Mouse (Mus musculus) c-Kit-negative CD71-positive TER-119-positive erythroid progenitor cells, embryonic 14.5 days (primary cell): ENCODE data around the gene Cbx7.
"Not testable (repeated sequence)": the region's sequence is repeated elsewhere in the genome, so short reads cannot be mapped to it uniquely, and the experiment has no call there.

ENCODE experiments used
- DNase-seq: peaks from one replicate; pipeline ENCODE4 v3.0.0-alpha.2; 2013; ENCODE audit warnings: low read depth, low spot score

Gene Cbx7

DNA sequence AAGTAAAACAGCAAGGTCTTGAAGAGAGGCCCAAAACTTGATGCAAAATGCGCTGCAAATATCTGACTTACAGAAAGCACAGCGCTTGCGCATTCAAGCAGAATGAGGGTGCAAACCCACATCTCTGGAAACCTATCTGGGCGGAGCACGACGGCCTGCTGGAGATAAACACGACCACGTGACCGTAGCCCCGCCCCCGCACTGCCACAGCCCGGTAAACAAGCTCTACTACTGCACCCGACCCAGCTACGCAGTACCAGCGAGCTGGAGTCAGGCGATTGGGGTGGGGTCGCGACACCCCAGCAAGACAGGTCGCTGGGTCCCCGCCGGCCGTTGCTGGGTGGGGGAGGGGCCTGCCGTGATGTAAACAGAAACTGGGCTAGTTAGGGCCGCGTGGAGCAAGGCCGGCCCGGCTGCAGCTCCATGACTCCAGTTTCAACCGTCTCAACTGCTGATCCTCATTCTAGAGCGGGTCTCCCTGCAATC is 43.2 kb downstream of the Cbx7 start:
- DNase-seq, result peak; percentile 93

DNA sequence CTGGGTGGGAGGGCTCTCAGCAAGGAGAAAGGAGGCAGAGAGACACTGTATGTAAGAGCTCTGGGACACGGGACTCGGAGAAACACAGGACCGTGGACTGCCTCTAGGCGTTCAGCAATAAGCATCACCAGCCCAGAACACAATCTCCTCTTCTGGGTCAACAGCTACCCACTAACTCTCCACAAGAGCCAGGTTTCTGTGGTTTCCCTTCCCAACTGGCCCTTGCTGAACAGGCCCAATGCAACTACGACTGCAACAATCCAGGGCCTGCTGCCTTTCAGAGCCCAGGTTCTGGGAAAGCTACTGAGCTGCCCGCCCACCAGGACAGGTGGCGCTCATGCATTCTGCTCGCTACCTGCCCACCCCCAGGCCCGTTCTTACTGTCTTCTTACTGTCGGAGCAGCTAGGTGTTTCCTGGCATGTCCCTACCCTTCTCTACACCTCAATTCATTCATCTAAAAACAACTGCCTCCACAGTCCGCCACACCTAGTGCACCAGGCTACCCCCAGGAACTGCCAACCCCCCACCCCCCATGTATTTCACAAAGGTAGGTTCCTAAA is 44.0 kb downstream of the Cbx7 start:
- DNase-seq, result no peak

DNA sequence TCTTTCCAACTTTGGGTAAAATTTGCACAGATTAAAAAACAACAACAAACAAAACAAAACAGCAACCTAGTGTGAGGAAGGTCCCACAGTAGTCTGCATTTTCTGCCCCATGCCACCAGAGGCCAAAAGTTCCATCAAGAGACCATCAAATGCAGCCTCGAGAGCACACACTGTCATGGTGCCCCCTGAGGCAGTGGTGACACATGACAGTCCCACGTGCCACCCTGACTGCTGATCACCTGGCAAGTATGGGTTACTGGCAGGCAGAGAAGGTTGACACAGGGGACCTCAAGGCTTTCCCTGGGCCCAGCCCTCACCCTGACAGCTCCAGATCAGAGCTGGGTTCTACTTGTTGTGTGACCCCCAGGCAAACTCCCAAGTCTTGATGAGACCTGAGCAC is 51.1 kb downstream of the Cbx7 start:
- DNase-seq, result no peak

DNA sequence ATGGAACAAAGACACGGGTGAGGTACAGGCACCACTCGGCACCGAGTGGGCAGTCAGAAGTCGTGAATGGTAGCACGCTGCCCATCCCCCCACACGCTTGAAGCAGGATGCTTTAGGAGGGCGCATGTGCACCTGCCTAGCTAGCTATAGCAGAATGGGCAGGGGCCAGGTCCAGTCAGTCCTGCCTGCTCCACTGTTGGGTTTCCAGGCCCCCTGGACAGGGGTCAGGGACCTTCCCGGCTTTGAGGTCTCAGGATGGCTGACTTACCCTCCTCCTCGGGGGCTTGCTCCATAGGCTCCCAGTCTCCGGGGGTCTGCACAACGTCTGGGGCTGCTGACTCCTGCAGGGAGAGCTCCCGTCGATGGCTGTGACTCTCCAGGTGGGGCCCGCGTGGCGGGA is 52.4 kb downstream of the Cbx7 start:
- no peak for DNase-seq

DNA sequence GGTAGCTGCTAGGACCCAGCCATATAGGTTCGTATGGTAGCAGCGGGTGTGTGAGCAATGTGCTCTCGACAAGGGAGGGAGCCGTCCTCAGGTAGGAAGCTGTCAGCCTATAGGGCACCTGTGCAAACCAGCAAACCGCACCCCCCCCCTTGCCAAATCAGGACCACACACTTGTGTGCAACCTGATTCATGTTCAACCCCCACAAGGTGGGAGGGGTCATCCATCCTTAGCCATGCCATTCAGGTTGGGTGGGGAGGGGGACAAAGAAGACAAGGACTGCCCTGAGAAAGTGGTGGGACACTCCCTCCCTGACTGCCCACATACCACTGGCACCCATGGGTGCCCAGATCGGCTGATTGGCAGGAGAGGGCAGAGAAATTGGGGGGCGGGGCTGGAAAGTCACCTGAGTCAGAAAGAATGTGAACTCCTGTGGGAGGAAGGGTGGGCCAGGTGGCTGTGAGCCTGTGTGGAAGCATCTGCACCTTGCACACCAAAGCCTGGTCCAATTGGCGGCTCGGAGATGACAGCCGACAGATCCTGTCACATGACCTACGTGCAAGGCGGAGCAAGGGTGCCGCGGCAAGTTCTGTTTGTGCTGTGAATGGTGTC is 53.7 kb downstream of the Cbx7 start:
- DNase-seq, result no peak

DNA sequence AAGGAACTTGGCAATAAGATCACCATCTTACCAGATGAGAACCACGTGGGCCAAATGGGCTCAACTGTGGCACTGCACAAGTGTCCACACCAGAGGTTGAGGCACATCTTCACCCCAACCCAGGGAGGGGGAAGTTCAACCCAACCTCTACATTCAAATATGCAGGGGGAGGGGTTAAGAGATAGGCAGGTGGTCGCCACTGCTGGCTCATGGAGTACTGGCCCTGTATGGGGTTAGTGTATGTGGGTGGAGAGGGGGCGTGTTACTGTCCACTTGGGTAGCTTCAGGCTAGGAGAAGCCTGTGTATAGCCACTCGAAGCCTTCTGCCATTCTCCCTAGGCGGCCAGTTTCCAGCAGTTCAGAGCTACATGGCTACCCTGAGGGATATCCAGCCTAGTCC is 54.8 kb downstream of the Cbx7 start:
- DNase-seq, result no peak

DNA sequence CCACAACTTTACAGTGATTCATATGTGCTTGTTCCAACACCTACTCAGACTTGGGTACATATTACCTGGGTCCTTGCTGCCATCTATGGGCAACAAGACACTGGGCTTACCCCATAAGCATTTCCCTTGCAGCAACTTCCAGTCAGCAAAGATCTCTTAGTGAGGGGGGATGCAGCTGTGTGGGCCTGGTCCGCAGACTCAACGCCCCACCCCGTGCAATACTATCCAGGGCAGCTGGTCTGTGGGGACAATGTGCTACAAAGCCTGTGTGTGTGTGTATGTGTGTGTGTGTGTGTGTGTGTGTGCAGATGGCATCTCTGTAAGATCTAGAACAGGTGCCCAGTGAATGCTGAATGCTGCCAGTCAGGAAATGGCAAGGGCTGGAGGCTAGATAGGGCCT is 56.6 kb downstream of the Cbx7 start:
- no peak for DNase-seq

DNA sequence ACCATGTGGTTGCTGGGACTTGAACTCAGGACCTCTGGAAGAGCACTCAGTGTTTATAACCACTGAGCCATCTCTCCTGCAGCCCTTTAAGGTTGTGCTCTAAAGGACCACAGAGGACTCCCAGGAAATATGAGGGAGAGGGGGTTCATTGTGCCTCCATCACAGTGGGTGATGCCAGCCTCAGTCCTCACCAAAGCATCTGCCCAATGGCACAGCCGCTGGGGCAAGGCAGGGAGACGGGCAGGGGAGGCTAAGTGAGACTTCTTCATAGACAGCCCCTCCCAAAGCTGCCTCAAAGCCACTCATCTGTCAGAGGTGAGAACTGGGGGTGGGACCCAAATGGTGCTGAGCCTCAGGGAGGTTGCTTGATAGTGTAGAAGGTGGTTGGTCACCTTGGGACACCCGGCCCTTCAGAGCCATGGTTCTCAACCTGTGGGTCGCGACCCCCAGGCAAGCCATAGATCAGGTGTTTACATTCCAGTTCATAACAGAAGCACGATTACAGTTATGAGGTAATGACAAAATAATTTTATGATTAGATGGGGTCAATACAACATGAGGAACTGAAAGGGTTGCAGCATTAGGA is 57.1 kb downstream of the Cbx7 start:
- DNase-seq, result no peak

DNA sequence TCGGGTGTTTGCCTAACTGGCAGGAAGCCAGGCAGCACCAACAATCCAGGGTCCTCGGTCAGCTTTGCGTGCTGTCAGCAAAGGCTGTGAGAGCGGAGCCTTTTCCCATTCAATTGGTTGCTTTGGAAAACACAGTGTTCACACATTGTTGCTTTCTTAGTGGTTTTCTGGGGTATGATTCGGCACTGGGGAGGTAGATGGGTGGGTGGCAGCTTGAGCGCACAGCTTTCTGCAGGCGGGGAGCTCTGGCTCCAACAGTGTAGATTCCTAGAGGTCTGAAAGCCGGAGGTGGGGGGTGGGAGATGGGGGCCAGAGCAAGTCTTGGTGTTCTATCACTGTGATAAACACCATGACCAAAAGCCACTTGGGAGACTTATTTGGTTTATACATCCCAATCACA is 59.6 kb downstream of the Cbx7 start:
- no peak for DNase-seq

DNA sequence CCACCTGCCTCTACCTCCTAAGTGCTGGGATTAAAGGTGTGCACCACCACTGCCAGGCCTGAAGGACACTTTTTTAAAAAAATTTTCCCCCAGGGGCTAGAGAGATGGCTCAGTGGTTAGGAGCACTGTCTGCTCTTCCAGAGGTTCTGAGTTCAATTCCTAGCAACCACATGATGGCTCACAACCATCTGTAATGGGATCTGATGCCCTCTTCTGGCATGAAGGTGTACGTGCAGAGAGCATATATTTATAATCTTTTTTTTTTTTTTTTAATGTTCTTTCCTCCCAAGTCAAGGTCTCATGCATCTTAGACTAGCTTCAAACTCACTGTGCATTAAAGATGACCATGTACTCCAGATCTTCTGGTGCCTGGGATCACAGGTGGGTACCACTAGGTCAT is 60.1 kb downstream of the Cbx7 start:
- DNase-seq, result not testable (repeated sequence)

DNA sequence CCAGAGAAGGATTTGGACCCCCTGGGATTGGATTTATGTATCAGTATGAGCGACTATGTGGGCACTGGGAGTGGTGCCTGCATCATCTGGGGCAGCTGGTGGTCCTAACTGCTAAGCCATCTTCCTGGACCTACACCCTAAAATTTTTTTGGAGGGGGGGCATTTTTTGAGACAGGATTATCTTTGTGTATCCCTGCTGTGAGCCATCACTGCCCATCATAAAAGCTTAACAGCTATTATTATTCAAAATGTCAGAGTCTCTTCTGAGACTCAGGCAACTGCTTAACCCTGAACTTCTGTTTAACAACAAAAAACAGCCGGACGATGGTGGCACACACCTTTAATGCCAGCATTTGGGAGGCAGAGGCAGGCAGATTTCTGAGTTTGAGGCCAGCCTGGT is 61.9 kb downstream of the Cbx7 start:
- DNase-seq, result not testable (repeated sequence)

DNA sequence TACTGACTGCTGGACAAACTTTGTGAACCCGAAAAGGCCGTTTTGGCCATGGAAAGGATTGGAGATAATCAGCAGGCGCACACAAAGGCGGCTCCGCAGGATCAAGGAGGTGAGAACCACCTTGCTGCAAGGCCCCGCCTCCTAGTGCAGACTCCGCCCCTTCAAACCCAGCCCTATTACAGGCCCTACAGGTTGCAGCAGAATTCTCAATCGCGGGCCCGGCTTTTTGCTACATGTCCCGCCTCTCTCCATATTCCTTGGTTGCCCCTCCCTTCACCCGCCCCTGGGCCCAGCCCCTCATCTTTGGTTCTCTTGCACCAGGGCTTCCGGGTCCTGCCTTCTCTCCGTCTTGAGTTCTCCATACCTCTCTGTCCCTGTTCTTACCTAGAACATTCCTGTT is 64.1 kb downstream of the Cbx7 start:
- DNase-seq, result no peak

DNA sequence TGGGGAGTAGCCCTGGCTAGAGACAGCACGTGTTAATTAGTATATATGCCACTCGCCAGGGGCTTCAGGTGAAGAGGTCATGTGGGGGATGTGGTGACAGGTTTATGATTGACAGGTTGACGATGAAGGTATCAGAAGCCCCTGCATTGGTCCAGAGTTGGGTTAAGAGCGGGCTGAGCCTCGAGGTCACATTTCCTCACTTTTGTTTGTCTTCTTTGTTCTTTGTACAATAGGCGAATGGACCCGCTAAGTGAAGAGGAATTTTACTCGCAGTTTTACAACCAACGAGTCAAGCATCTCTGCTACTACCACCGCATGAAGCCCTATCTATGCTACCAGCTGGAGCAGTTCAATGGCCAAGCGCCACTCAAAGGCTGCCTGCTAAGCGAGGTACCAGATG is 65.7 kb downstream of the Cbx7 start:
- no peak for DNase-seq

DNA sequence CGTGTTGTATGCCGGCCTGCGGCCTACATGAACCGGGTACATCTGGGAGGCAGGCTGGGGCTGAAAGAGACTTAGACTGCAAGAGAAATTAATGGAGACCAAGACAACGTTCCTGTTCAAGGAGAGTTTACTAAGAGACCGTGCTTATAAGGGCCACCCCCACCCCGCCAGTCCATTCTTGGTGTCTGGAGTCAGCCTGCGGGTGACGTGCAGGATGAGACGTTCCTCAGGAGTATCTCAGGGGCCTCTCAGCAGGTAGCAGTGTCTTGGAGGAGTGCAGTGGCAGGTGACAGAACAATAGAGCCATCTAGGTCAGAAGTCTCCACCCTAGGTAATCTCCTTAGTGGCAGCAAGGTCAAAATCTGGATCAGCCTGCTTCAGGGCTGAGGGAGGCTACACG is 66.2 kb downstream of the Cbx7 start:
- not testable (repeated sequence) for DNase-seq

DNA sequence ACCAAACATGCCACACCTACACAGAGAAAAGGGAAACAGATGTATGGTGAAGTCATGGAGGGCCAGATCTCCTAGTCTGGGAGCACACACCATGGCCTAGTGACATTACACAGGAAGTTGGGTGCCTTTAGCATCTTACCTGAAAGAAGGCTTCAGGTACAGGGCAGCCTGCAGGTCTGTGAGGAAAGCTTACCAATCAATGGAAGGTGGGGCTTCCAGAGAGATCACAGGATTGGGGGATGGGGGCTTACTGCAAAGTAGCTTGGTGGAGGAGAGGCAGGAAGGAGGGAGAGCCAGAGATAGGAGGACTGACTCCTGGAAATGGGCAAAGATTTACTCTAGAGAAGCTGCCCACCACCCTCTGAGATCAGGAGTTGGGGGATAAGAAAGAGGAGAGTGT is 67.0 kb downstream of the Cbx7 start:
- DNase-seq, result no peak

DNA sequence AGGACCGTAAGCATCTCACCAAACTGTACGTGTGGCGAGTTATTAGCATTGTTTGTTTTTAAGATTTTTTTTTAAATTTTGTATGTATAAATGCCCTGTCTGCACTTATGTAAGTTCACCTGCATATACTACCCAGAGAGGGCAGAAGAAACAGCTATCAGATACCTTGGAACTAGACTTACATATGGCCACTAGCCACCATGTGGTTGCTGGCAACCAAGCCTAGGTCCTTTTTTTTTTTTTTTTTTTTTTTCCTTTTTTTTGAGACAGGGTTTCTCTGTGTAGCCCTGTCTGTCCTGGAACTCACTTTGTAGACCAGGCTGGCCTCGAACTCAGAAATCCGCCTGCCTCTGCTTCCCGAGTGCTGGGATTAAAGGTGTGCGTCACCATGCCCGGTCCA is 67.8 kb downstream of the Cbx7 start:
- not testable (repeated sequence) for DNase-seq

DNA sequence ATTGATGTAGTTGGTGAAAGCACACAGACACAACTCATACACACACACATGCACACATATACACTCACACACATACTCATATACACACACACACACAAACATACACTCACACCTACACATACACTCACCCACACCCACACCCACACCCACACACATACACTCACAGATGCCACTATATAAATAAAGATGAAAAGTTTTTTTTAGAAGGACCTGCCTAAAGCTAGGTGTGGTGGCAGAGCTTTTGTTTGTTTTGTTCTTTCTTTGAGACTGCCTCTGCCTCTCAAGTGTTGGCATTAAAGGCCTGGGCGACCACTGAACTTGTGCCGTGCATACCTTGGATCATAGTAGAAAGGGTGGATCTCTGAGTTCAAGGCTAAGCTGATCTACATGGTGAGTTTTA is 69.5 kb downstream of the Cbx7 start:
- no peak for DNase-seq

DNA sequence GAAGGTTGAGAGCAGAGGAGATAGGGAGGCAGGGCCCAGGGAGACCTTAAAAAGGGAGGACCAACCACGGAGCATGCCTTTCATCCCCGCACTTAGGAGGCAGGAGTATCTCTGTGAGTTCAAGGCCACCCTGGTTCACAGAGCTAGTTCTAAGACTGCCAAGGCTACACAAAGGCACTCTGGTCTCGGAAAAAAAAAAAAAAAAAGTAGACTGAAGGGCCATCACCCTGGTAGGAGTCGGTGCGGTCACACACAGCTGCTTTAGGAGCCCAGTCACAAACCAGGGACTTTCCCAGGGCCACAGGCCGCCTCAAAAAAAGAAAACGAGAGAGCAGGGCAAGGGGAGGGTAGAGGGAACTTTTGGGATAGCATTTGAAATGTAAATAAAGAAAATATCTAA is 70.2 kb downstream of the Cbx7 start:
- no peak for DNase-seq

DNA sequence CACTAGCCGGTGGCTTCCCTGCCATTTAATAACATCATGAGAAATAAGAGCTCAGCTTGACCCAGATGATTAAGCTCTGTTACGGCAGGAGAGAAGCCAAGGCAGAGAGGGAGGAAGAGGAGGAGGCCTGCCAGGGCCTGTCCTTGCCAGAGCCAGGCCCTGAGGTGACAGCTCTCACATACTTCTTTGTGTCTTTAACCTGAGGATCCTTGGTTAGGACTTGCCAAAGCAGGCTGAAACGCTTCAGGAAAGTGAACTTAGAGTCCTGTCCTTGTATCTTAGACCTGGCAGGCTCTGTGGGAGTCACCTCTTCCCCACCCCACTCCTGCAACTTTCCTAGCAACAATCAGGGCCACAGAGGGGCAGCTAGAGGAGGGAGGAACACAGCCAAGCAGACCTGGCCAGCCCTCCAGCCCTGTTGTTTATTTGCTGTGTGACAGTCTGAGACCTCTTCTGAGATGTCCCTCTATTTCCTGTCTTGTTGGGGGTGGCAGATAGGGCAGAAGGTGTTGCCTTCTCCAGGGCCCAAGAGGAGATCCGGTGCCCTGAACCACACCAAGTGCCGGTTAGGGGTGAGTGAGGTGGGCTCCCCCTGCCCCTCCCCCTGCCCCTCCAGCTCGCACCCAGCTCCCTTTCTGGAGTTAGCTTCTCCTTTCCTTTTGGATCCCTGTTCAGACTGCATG is 71.0 kb downstream of the Cbx7 start:
- no peak for DNase-seq

DNA sequence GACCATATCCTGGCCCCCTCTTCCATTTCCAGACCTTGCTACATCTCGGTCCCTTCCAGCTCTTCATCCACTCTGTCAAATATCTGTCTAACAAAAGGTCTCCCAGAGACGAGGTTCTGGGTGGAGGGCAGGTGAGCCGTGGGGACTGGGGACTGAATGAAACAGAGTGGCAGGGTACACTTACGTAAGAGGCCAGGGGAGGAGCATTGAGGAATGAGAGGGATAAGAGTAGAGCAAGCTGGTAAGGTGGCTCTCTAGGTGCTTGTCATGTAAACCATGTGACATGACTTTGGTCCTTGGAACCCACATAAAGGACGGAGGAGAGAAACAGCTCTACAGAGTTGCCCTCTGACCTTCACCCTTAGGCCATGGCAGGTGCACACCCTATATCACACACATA is 71.9 kb downstream of the Cbx7 start:
- DNase-seq, result no peak

DNA sequence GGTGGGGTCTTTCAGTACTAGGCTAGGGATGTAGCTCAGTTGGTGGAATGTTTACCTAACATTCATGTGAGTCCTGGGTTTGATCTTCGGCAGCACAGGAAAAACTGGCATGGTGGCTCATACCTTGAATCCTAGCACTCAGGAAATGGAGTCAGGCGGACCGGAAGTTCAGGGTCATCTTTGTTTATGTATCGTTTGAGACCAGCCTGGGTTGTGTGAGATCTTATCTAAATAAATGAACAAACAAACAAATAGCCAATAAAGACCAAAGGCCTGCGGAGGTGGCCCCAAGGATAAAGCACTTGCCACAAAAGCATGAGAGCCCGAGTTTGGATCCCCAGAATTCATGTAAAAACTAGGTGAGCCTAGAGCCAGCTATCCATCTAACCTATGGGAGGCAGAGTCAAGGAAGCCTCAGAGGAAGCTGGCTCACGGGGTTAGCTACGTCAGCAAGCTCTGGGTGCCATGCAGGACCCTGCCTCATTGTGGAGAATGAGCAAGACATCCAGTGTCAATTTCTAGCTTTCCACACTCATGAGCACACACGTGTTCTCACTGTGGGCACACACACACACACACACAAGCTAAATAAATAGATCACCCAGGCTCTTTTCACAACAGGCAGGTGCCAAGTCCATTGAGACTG is 74.7 kb downstream of the Cbx7 start:
- no peak for DNase-seq
